Mouse (Mus musculus) intestine, embryonic 14.5 days (tissue): Measurements from ENCODE around the gene Zfp987. TPM values are rescaled to one million over a fixed set of nuclear protein-coding genes. Genes with fewer than 3 reads are reported as not detected.
"Not testable (repeated sequence)": the region's sequence is repeated elsewhere in the genome, so short reads cannot be mapped to it uniquely, and the experiment has no call there.

Experiments
- ATAC-seq: fragments of 200-750 bp; cut with Nextera tagmentation; replicated peaks from 2 replicates; pipeline ENCODE4 v1.8.0; 2017; ENCODE audit warnings: low read depth, moderate number of reproducible peaks, moderate TSS enrichment, moderate library complexity; ENCODE audit not compliant: low FRiP score, low TSS enrichment
- DNase-seq: peaks from one replicate; pipeline ENCODE4 v3.0.0-alpha.2; 2018; ENCODE audit warnings: low spot score
- H3K27ac ChIP-seq: fragments of 300-500 bp; sonication (generic); 2 replicates; pipeline ENCODE4 v1.5.1; 2014; ENCODE audit warnings: low read depth, mild to moderate bottlenecking, control low read depth
- H3K27me3 ChIP-seq: fragments of 300-500 bp; sonication (generic); replicated peaks from 2 replicates; pipeline ENCODE4 v1.6.1; 2014; ENCODE audit warnings: low read length, control low read depth; ENCODE audit not compliant: control insufficient read depth, insufficient read depth
- H3K36me3 ChIP-seq: fragments of 300-500 bp; sonication (generic); 2 replicates; pipeline ENCODE4 v1.6.1; 2014; ENCODE audit warnings: low read length, control low read depth; ENCODE audit not compliant: control insufficient read depth, insufficient read depth
- H3K4me1 ChIP-seq: fragments of 300-500 bp; sonication (generic); replicated peaks from 2 replicates; pipeline ENCODE4 v1.6.1; 2014; ENCODE audit warnings: low read length, control low read depth, mixed read lengths; ENCODE audit not compliant: control insufficient read depth, insufficient read depth
- H3K4me2 ChIP-seq: fragments of 300-500 bp; sonication (generic); 2 replicates; pipeline ENCODE4 v1.6.1; 2014; ENCODE audit warnings: low read length
- H3K4me3 ChIP-seq: fragments of 300-500 bp; sonication (generic); 2 replicates; pipeline ENCODE4 v1.5.1; 2014; ENCODE audit warnings: low read depth, low read length, control low read depth, mixed read lengths
- H3K9ac ChIP-seq: fragments of 300-500 bp; sonication (generic); 2 replicates; pipeline ENCODE4 v1.6.1; 2014; ENCODE audit warnings: mild to moderate bottlenecking, low read length
- H3K9me3 ChIP-seq: fragments of 300-500 bp; sonication (generic); 2 replicates; pipeline ENCODE4 v1.6.1; 2016; ENCODE audit warnings: low read length, control low read depth; ENCODE audit not compliant: control insufficient read depth
- WGBS: fragments of 180-500 bp; shearing (Covaris S2); extraction: QIAGEN DNeasy Blood & Tissue Kit; methylation state at CpG from one replicate; pipeline ENCODE4 v1.1.7; 2014; 5-methylcytosine and 5-hydroxymethylcytosine counted together
- polyA plus RNA-seq: library from polyadenylated mRNA; unstranded; fragments of >200 nt; fragmentation: Nextera tagmentation; extraction: Ambion mirVana; gene quantifications from 2 replicates; pipeline ENCODE4 v1.2.1, GENCODE M21; 2014

Gene Zfp987
- polyA plus RNA-seq: 0.52 and 0.74 TPM in 2 replicates

DNA sequence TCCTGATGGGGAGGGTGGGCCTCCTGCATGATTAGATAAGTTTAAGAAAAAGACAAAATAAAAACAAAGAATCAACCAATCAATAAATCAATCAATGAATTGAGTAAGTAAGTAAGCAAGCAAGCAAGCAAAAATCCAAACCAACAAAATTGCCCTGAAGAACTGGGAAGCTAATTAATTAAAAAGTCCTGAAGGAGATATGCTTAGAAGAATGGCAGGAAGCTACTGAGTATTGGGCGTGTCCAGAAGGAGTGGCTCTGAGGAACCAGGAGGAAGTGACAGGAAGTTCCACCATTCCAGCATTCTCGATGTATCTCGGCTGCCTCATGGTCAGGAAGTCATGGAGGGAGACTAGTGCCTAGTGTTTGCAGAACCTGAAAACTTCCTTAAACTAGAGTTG, at the start of gene Zfp987:
TSS of gene Zfp987 (plus strand) at position 301 of the 400 bp plus-strand sequence.
- ATAC-seq, H3K9me3 ChIP-seq, H3K9ac ChIP-seq, H3K27me3 ChIP-seq, H3K36me3 ChIP-seq, H3K27ac ChIP-seq, H3K4me3 ChIP-seq, H3K4me1 ChIP-seq, H3K4me2 ChIP-seq, DNase-seq: not testable (repeated sequence)
- 80% methylated on average over 2 of the region's 3 CpGs for WGBS

DNA sequence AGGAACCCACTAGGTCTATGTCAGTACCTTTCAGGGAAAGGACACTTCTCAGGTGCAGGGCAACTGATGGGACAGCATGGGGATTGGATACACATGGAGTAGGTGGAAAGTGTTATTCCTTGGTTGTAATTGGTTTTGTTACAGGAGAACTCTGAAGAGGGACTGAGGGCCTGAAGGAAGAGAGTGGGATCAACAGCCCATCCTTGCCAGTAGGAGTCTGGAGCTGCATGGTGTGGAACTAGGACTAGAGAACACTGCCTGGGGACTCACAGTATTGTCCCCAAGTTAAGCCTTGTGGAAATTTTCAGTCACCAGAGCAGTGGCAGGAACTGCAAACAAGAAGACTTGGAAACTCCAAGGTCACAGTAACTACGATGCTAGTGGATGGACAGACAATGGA, 44.6 kb upstream of the Zfp987 start:
- not testable (repeated sequence) for H3K27ac ChIP-seq, H3K4me3 ChIP-seq, H3K9ac ChIP-seq, H3K4me1 ChIP-seq, DNase-seq, ATAC-seq, H3K36me3 ChIP-seq, H3K4me2 ChIP-seq, H3K27me3 ChIP-seq
- peaks cover 14% of the 10 kb centered on the region for H3K9me3 ChIP-seq
- 75% methylated on average over 1 of the region's 1 CpGs for WGBS

DNA sequence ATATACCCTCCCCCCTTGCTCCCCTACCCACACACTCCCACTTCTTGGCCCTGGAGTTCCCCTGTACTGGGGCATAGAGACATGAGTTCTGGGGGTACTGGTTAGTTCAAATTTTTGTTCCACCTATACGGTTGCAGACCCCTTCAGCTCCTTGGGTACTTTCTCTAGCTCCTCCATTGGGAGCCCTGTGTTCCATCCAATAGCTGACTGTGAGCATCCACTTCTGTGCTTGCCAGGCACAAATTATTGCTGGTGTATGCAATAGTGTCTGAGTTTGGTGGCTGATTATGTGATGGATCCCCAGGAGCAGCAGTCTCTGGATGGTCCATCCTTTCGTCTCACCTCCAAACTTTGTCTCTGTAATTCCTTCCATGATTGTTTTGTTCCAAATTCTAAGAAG, 43.7 kb upstream of the Zfp987 start:
- H3K9me3 ChIP-seq: peaks cover 17% of the 10 kb centered on the region
- H3K27ac ChIP-seq, H3K4me2 ChIP-seq, ATAC-seq, H3K4me3 ChIP-seq, H3K27me3 ChIP-seq, H3K36me3 ChIP-seq, H3K9ac ChIP-seq, DNase-seq, H3K4me1 ChIP-seq: not testable (repeated sequence)
- WGBS: 77% methylated on average over 2 of the region's 2 CpGs

DNA sequence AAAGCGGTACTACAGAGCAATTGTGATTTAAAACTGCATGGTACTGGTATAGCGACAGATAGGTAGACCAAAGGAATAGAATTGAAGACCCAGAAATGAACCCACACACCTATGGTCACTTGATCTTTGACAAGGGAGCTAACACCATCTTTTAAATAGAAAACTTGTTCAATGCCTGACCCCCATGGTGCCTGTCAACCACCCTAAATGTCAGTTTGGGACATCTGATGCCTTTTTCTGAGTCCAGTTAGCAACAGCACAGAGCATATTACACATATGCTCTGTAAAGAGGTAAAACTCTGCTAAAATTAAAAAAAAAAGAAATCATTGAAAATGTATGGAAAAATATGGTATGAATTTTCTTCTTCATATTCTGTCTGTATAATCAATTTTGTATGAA, 41.8 kb upstream of the Zfp987 start:
- Histone ChIP-seq H3K36me3 (no peaks in the 10 kb centered on the region), H3K27me3 (no peaks in the 10 kb centered on the region), H3K4me2 (no peak overlapping the region), H3K9me3 (peaks cover 27% of the 10 kb centered on the region), H3K9ac (no peak overlapping the region), H3K27ac (no peak overlapping the region), H3K4me3 (no peak overlapping the region), H3K4me1 (no peaks in the 10 kb centered on the region)
- no peak for ATAC-seq
- 69% methylated on average over 2 of the region's 2 CpGs for WGBS
- DNase-seq: no peak

DNA sequence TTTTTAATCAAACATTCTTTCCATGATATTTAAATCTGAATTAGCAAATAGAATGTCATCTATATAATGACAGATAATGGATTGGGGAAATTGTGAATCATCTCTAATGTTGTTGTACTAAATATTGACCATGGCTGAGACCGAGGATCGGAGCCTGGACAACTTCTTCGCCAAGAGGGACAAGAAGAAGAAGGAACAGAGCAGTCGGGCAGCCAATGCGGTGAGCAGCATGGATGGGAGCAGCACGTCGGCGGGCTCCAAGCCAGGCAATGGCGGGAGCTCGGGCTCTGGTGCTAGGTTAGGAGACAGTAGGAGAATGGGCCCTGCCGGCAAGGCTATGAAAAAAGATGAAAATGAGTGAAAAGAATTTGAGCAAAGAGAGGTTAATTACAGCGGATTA, 38.5 kb upstream of the Zfp987 start:
- H3K9ac ChIP-seq, H3K27me3 ChIP-seq, H3K4me2 ChIP-seq, H3K27ac ChIP-seq, DNase-seq, H3K36me3 ChIP-seq, H3K4me3 ChIP-seq, ATAC-seq, H3K4me1 ChIP-seq: not testable (repeated sequence)
- WGBS: 92% methylated on average over 12 of the region's 12 CpGs
- peaks cover 31% of the 10 kb centered on the region for H3K9me3 ChIP-seq

DNA sequence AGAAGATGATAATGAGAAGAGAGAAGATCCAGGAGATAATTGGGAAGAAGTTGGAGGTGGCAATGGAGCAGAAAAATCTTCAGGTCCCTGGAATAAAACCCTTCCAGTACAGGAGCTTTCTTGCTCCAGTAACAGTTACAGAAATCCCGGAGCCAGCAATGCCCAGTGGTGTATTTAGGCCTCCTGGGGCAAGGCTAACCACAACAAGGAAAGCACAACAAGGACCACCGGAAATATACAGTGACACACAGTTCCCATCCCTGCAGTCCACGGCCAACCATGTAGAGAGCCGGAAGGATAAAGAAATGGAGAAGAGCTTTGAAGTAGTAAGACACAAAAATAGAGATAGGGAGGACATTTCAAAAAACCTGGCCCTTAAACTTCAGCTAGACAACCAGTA, 38.0 kb upstream of the Zfp987 start:
- not testable (repeated sequence) for H3K4me3 ChIP-seq, H3K36me3 ChIP-seq, H3K4me1 ChIP-seq, H3K27ac ChIP-seq, H3K9ac ChIP-seq, ATAC-seq, DNase-seq, H3K27me3 ChIP-seq, H3K4me2 ChIP-seq
- H3K9me3 ChIP-seq: peaks cover 32% of the 10 kb centered on the region
- WGBS: 93% methylated on average over 4 of the region's 4 CpGs

DNA sequence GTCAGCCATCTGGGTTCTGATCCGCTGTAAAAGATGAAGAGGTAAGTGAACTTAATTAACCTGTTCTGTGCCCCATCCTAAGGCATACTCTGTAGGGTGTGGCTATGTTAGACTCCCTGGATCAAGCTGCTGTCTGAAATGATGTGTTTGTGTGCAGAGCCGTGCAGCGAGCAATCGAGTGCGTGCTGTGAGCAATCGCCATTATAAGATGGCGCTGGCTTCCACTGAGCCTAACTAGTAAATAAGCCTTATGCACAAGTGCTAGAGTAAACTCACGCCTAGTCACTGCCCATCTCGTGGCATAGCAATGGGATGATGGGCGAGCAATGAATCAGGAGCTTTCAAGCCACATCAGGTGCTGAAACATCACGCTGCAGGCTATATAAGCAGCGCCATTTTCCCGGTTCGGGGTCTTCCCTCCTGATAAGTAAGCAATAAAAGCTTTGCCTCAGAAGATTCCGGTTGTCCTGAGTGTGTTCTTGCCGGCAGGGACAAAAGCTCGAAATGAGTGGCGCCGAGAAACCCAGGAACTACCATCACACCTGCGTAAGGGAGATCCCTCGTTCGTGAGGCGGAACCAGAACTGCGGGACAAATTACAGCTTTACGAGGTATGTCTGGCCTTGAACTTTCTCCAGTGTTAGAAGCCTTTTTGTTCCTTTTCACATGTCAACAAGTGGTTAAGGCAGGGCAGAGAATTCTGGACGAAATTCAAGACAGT, 37.0 kb upstream of the Zfp987 start:
- H3K4me1 ChIP-seq, ATAC-seq, H3K27me3 ChIP-seq, DNase-seq, H3K36me3 ChIP-seq, H3K9ac ChIP-seq, H3K27ac ChIP-seq, H3K4me2 ChIP-seq, H3K4me3 ChIP-seq: not testable (repeated sequence)
- peaks cover 36% of the 10 kb centered on the region for H3K9me3 ChIP-seq
- 91% methylated on average over 25 of the region's 26 CpGs for WGBS

DNA sequence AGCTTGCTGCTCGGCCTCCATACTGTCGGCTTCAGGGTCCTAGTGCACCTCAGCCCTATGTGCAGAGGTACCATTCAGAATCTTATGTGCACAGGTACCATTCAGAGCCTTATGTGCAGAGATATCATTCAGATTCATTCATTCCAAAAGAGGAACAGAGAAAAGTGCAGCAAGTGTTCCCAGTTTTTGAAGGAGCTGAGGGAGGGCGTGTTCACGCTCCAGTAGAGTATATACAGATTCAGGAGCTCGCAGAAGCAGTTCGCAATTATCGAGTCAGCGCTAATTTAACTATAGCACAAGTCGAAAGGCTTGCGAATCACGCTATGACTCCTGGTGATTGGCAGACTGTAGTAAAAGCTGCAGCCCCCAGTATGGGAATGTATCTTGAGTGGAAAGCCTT, 36.0 kb upstream of the Zfp987 start:
- H3K36me3 ChIP-seq, H3K9ac ChIP-seq, ATAC-seq, DNase-seq, H3K27me3 ChIP-seq, H3K4me2 ChIP-seq, H3K4me1 ChIP-seq, H3K27ac ChIP-seq, H3K4me3 ChIP-seq: not testable (repeated sequence)
- WGBS: 94% methylated on average over 10 of the region's 11 CpGs
- peaks cover 34% of the 10 kb centered on the region for H3K9me3 ChIP-seq

DNA sequence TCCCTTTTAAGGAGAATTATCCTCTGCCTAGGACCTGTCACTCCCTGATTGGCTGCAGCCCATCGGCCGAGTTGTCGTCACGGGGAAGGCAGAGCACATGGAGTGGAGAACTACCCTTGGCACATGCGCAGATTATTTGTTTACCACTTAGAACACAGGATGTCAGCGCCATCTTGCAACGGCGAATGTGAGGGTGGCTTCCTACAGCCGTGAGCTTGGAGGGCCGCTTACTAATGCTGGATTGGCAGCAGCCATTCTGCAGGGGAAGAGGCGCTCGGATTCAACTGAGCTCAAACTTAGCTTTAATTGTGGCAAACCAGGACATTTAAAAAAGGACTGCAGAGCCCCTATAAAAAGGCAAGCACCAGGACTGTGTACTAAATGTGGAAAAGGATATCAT, 35.1 kb upstream of the Zfp987 start:
- 92% methylated on average over 12 of the region's 12 CpGs for WGBS
- DNase-seq, H3K36me3 ChIP-seq, H3K9ac ChIP-seq, H3K4me3 ChIP-seq, H3K4me2 ChIP-seq, H3K27ac ChIP-seq, H3K4me1 ChIP-seq, ATAC-seq, H3K27me3 ChIP-seq: not testable (repeated sequence)
- peaks cover 30% of the 10 kb centered on the region for H3K9me3 ChIP-seq
